Mouse (Mus musculus): ENCODE results near the gene Hk2. TPM values are rescaled to one million over a fixed set of nuclear protein-coding genes. Genes with fewer than 3 reads are reported as not detected.

The Hk2 gene
- total RNA-seq, 2 experiments from 2014 or later, result 2.9 to 4.1 TPM

DNA sequence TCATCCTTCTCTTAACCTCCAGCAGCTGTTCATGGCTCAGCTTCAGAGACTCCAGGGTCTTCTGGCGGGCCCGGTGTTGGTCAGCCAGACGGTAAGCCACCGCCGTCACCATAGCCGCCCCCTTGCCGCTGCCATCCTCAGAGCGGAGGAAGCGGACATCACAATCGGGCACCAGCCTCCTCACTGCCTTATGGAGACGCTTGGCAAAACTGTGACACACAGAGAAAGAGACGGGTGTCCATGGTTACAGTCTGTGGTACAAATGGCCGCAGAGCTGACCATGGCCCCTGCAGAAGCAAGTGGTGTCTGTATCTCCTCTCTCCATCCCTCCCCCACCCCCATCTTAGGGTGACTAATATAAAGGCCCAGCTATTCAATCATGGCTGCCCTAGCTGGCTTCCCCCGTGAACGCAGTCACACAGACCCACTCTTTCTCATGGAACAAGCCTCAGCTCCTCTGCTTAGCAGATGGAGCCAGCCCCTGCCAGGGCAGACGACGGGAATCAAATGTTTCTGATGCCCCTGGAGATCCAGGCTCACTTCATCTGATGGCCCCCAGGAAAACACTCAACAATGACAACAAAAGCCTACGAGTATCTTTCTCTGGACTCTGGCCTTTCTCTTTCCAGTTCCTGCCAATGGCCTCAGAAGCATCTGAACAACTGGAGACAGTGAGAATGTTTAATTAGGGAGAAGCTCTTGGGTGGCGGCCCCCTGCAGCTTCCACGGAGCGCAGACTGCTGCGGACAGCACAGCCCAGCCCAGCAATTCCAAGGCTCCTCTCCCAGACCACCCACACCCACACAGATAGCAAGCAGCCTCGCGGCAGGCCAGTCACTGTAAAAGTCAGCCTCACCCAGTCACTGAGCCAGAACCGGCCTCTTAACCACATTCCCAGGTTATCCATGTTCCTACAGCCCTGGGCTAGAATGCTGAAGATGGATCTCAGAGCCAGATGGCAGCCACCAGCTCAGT lies 37.3 kb downstream of the Hk2 start:
- Histone ChIP-seq H3K27ac (no peak overlapping the region), H3K4me3 (no peak overlapping the region)
- no peak for TF ChIP-seq CTCF (IDR thresholded peaks at IDR 0.05)
- intact Hi-C loops (cut with DNase I), result no loop called here
- peak in 1 of 2 experiments; percentile 16 for DNase-seq (ENCODE audit: extremely low spot score in 1 of 2, low spot score in 2 of 2)

DNA sequence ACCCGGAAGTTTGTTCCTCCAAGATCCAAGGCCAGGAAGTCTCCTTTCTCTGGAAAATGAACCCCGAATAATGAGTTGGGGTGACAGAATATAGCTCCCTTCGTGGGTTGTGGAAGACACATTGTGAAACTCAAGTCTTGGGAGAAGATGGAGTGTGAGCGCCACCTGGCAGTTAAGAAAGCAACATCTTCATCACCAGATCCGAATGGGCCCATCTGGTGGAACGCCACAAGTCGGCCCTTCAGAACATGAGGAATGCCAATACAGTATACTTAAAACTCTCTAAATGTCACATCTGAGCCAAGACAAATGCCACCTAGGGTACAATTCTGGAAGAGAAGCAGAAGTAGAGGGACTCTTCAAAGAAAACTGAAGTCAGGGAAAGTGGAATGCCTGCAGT lies 38.9 kb downstream of the Hk2 start:
- Histone ChIP-seq H3K4me3 (no peak overlapping the region), H3K27ac (no peak overlapping the region)
- DNase-seq (ENCODE audit: extremely low spot score in 1 of 2, low spot score in 2 of 2), result no peak
- intact Hi-C loops (cut with DNase I), result no loop called here
- peak; percentile 37 for TF ChIP-seq CTCF (IDR thresholded peaks at IDR 0.05)

GRCm38 (mm10) chr6:82728635-82729034 lies 45.6 kb downstream of the Hk2 start:
- Histone ChIP-seq H3K27ac (no peak overlapping the region), H3K4me3 (no peak overlapping the region)
- no peak for TF ChIP-seq CTCF (IDR thresholded peaks at IDR 0.05)
- DNase-seq (ENCODE audit: extremely low spot score in 1 of 2, low spot score in 2 of 2), result no peak
- intact Hi-C loops (cut with DNase I), result no loop called here

- DNase-seq (ENCODE audit: extremely low spot score in 1 of 2, low spot score in 2 of 2), result no peak
- Histone ChIP-seq H3K27ac (no peak overlapping the region), H3K4me3 (no peak overlapping the region)
- intact Hi-C loops (cut with DNase I), result no loop called here
- TF ChIP-seq CTCF (IDR thresholded peaks at IDR 0.05), result no peak
Observed at GRCm38 (mm10) chr6:82727206-82727605, 47.0 kb downstream of the Hk2 start.

GRCm38 (mm10) chr6:82723321-82723720 lies 50.9 kb downstream of the Hk2 start:
- Histone ChIP-seq H3K4me3 (no peak overlapping the region), H3K27ac (no peak overlapping the region)
- intact Hi-C loops (cut with DNase I), result no loop called here
- no peak for DNase-seq (ENCODE audit: extremely low spot score in 1 of 2, low spot score in 2 of 2)
- TF ChIP-seq CTCF (IDR thresholded peaks at IDR 0.05), result no peak

GRCm38 (mm10) chr6:82716126-82716525 lies 58.1 kb downstream of the Hk2 start:
- no peak overlapping the region for H3K27ac ChIP-seq
- H3K4me3 ChIP-seq, result no peak overlapping the region
- intact Hi-C loops (cut with DNase I), result no loop called here
- no peak for DNase-seq (ENCODE audit: extremely low spot score in 1 of 2, low spot score in 2 of 2)
- no peak for TF ChIP-seq CTCF (IDR thresholded peaks at IDR 0.05)

GRCm38 (mm10) chr6:82715653-82716052 lies 58.6 kb downstream of the Hk2 start:
- no peak overlapping the region for H3K27ac ChIP-seq
- TF ChIP-seq CTCF (IDR thresholded peaks at IDR 0.05), result no peak
- DNase-seq (ENCODE audit: extremely low spot score in 1 of 2, low spot score in 2 of 2), result no peak
- intact Hi-C loops (cut with DNase I), result no loop called here
- no peak overlapping the region for H3K4me3 ChIP-seq

DNA sequence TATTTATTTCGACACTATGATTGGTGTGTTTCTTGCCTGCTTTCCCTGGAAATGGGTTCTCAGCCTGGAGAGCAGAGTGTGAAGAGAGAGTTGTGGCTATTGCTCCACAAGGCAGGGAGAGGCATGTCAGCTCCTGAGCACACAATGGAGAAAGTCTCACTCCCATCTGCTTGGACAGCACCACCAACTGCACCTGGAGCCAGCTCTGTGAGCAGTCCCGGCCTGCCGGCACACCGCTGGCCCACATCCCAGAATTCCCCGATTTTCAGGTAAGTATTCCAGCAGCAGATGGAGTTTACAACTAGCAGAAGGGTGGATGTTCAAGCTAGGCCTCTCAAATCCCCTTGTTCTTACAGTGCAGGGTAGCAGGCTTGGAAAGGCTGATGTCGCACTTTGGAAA lies 59.0 kb downstream of the Hk2 start:
- H3K4me3 ChIP-seq, result no peak overlapping the region
- no peak for DNase-seq (ENCODE audit: extremely low spot score in 1 of 2, low spot score in 2 of 2)
- TF ChIP-seq CTCF (IDR thresholded peaks at IDR 0.05), result no peak
- H3K27ac ChIP-seq, result no peak overlapping the region
- intact Hi-C loops (cut with DNase I), result no loop called here

DNA sequence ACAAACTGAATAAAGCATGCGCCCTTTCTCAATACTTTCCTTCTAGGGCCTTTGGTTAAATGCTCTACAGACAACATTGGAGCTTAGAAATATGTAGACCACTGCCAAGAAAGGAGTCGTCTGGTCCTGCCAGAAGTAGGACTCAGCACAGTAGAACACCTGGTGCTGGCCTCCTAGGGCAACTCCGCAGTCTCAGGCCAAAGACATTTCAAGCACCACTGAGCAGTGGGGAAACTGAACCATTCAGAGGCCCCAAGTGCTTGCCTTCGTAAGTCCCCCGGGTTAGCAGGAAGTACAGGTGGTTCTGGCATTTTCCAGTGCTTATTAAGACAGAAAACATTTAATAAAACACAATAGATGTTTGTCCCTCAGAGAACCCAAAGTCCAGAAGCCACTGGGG lies 59.4 kb downstream of the Hk2 start:
- intact Hi-C loops (cut with DNase I), result loop anchor here (1.0 kb wide), 1 partner anchor 256 kb away; no protein-coding TSS in a partner anchor
- no peak overlapping the region for H3K4me3 ChIP-seq
- DNase-seq (ENCODE audit: extremely low spot score in 1 of 2, low spot score in 2 of 2), result no peak
- TF ChIP-seq CTCF (IDR thresholded peaks at IDR 0.05), result no peak
- no peak overlapping the region for H3K27ac ChIP-seq

- Histone ChIP-seq H3K4me3 (no peak overlapping the region), H3K27ac (no peak overlapping the region)
- peak; percentile 94 for TF ChIP-seq CTCF (IDR thresholded peaks at IDR 0.05)
- intact Hi-C loops (cut with DNase I), result loop anchor here (1.0 kb wide), 1 partner anchor 257 kb away; no protein-coding TSS in a partner anchor
- DNase-seq (ENCODE audit: extremely low spot score in 1 of 2, low spot score in 2 of 2), result peak; percentile 67 to 78
Observed at GRCm38 (mm10) chr6:82714243-82714642, 60.0 kb downstream of the Hk2 start.

GRCm38 (mm10) chr6:82707742-82708141 lies 66.5 kb downstream of the Hk2 start:
- no peak overlapping the region for H3K27ac ChIP-seq
- H3K4me3 ChIP-seq, result no peak overlapping the region
- no peak for TF ChIP-seq CTCF (IDR thresholded peaks at IDR 0.05)
- intact Hi-C loops (cut with DNase I), result no loop called here
- DNase-seq (ENCODE audit: extremely low spot score in 1 of 2, low spot score in 2 of 2), result no peak

- intact Hi-C loops (cut with DNase I), result no loop called here
- no peak overlapping the region for H3K4me3 ChIP-seq
- DNase-seq (ENCODE audit: extremely low spot score in 1 of 2, low spot score in 2 of 2), result no peak
- TF ChIP-seq CTCF (IDR thresholded peaks at IDR 0.05), result no peak
- no peak overlapping the region for H3K27ac ChIP-seq
Observed at GRCm38 (mm10) chr6:82707241-82707640, 67.0 kb downstream of the Hk2 start.

DNA sequence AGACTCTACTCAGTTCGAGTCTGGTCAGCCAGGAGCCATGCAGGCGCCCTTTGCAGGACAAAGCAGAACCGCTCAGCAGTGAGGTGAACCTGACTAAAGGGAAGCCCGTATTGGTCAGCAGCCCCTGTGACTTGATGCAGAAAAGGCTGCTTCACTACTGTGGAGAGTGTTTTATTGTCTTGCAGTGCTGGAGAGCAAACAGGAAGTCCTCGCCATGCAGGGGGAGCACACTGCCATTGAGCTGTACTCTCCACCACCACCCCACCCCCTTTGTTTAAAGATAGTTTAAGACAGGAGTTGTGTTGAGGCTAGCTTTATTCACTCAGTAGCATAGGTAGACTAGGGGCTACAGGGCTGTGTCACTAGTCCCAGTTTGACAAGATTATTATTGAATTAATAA lies 69.0 kb downstream of the Hk2 start, which contains the start of gene Pole4:
TSS of gene Pole4 (minus strand) at position 145 of the 400 bp plus-strand sequence.
- Histone ChIP-seq H3K4me3 (no peak within 1 kb of the TSS), H3K27ac (no peak within 1 kb of the TSS)
- no peak for DNase-seq (ENCODE audit: extremely low spot score in 1 of 2, low spot score in 2 of 2)
- no peak for TF ChIP-seq CTCF (IDR thresholded peaks at IDR 0.05)
- intact Hi-C loops (cut with DNase I), result no loop called here
